Mouse (Mus musculus) E14TG2a.4 (cell line): ENCODE data around the gene Slc38a4.

Experiments used
- CTCF ChIP-seq: conservative IDR thresholded peaks from 2 replicates; pipeline ENCODE4 v1.5.1; 2014; ENCODE audit warnings: low read length
- NANOG ChIP-seq: IDR thresholded peaks from 2 replicates; pipeline ENCODE4 v1.6.1; 2014; ENCODE audit warnings: borderline replicate concordance, low read length, mixed read lengths
- POU5F1 ChIP-seq: IDR thresholded peaks from 2 replicates; pipeline ENCODE4 v1.6.1; 2014; ENCODE audit warnings: low read length, borderline replicate concordance

DNA sequence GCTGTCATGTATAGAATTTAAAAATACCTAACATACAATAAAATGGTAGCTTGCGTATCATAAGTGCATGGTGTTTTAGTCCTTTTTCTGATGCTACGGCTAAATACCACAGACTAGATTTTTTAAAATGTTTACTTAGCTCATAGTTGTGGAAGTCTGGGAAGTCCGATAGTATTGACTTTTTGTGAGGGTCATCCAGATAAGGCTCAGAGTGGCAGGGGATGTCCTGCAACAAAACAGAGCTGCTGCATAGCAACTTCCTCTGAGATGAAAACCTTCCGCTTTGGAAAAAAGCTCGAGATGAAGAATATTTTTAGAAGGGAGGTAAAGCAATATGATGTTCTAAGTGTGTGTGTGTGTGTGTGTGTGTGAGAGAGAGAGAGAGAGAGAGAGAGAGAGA is 11.2 kb upstream of the Slc38a4 start:
- no peak for TF ChIP-seq CTCF
- no peak for TF ChIP-seq NANOG
- TF ChIP-seq POU5F1 = no peak
